Mouse (Mus musculus): ENCODE results near the gene Vps26a. TPM values are rescaled to one million over a fixed set of nuclear protein-coding genes. Genes with fewer than 3 reads are reported as not detected.

The Vps26a gene
- total RNA-seq (2015; ENCODE audit: low replicate concordance) (33.5 and 37.3 TPM in 2 replicates), total RNA-seq (2017; ENCODE audit: low replicate concordance) (29.4 and 48.0 TPM in 2 replicates)

GRCm38 (mm10) chr10:62486618-62487415, at the start of gene Vps26a:
Gene Vps26a, minus strand, starts transcription at chr10:62486805.
- ATAC-seq (replicated peaks; ENCODE audit: low FRiP score, poor library complexity, severe bottlenecking): peak; percentile 82

- no peak for ATAC-seq (replicated peaks; ENCODE audit: low FRiP score, poor library complexity, severe bottlenecking)
These were observed 47.9 kb upstream of the Vps26a start for GRCm38 (mm10) chr10:62534509-62534908.

- no peak for ATAC-seq (replicated peaks; ENCODE audit: low FRiP score, poor library complexity, severe bottlenecking)
These were observed 46.2 kb upstream of the Vps26a start for GRCm38 (mm10) chr10:62532832-62533231.

- ATAC-seq (replicated peaks; ENCODE audit: low FRiP score, poor library complexity, severe bottlenecking): no peak
These were observed 43.6 kb upstream of the Vps26a start for GRCm38 (mm10) chr10:62530183-62530582.

GRCm38 (mm10) chr10:62527351-62527750, 40.7 kb upstream of the Vps26a start, which contains the start of gene Srgn:
Gene Srgn, minus strand, starts transcription at chr10:62527451.
- ATAC-seq (replicated peaks; ENCODE audit: low FRiP score, poor library complexity, severe bottlenecking): no peak

GRCm38 (mm10) chr10:62522346-62522950, 35.8 kb upstream of the Vps26a start:
- ATAC-seq (replicated peaks; ENCODE audit: low FRiP score, poor library complexity, severe bottlenecking): peak; percentile 28; the same call in 1 of the 2 replicates

GRCm38 (mm10) chr10:62521763-62522162, 35.2 kb upstream of the Vps26a start:
- peak; percentile 50; the same call in 1 of the 2 replicates for ATAC-seq (replicated peaks; ENCODE audit: low FRiP score, poor library complexity, severe bottlenecking)

GRCm38 (mm10) chr10:62520911-62521310, 34.3 kb upstream of the Vps26a start:
- ATAC-seq (replicated peaks; ENCODE audit: low FRiP score, poor library complexity, severe bottlenecking): 0 out of 2 replicates have a peak, but pooled peaks have one; percentile 37

- no peak for ATAC-seq (replicated peaks; ENCODE audit: low FRiP score, poor library complexity, severe bottlenecking)
These were observed 30.9 kb upstream of the Vps26a start for GRCm38 (mm10) chr10:62517511-62517910.

GRCm38 (mm10) chr10:62512855-62513254, 26.2 kb upstream of the Vps26a start:
- no peak for ATAC-seq (replicated peaks; ENCODE audit: low FRiP score, poor library complexity, severe bottlenecking)

GRCm38 (mm10) chr10:62511528-62511927, 24.9 kb upstream of the Vps26a start:
- ATAC-seq (replicated peaks; ENCODE audit: low FRiP score, poor library complexity, severe bottlenecking): no peak

- no peak for ATAC-seq (replicated peaks; ENCODE audit: low FRiP score, poor library complexity, severe bottlenecking)
These were observed 22.5 kb upstream of the Vps26a start for GRCm38 (mm10) chr10:62509032-62509656.

- 0 out of 2 replicates have a peak, but pooled peaks have one; percentile 5 for ATAC-seq (replicated peaks; ENCODE audit: low FRiP score, poor library complexity, severe bottlenecking)
These were observed 21.9 kb upstream of the Vps26a start for GRCm38 (mm10) chr10:62508459-62508858.

- peak; percentile 54 for ATAC-seq (replicated peaks; ENCODE audit: low FRiP score, poor library complexity, severe bottlenecking)
These were observed 21.1 kb upstream of the Vps26a start for GRCm38 (mm10) chr10:62507591-62508308.

GRCm38 (mm10) chr10:62507071-62507470, 20.5 kb upstream of the Vps26a start:
- ATAC-seq (replicated peaks; ENCODE audit: low FRiP score, poor library complexity, severe bottlenecking): no peak

- peak; percentile 50 for ATAC-seq (replicated peaks; ENCODE audit: low FRiP score, poor library complexity, severe bottlenecking)
These were observed 19.5 kb upstream of the Vps26a start for GRCm38 (mm10) chr10:62506019-62506556.

- peak; percentile 1; the same call in 1 of the 2 replicates for ATAC-seq (replicated peaks; ENCODE audit: low FRiP score, poor library complexity, severe bottlenecking)
These were observed 18.8 kb upstream of the Vps26a start for GRCm38 (mm10) chr10:62505224-62505983.

- 0 out of 2 replicates have a peak, but pooled peaks have one; percentile 35 for ATAC-seq (replicated peaks; ENCODE audit: low FRiP score, poor library complexity, severe bottlenecking)
These were observed 17.4 kb upstream of the Vps26a start for GRCm38 (mm10) chr10:62503836-62504628.
